Mouse (Mus musculus) limb, embryonic 13.5 days (tissue): Measurements from ENCODE around the gene Ap1ar. TPM values are rescaled to one million over a fixed set of nuclear protein-coding genes. Genes with fewer than 3 reads are reported as not detected.

ENCODE experiments used
- ATAC-seq: fragments of 200-750 bp; cut with Nextera tagmentation; 2 replicates; pipeline ENCODE4 v1.8.0; 2017; ENCODE audit warnings: low read depth, moderate number of reproducible peaks, moderate TSS enrichment; ENCODE audit not compliant: low FRiP score
- H3K27ac ChIP-seq: fragments of 300-500 bp; sonication (generic); 2 replicates; pipeline ENCODE4 v1.5.1; 2015; ENCODE audit warnings: inconsistent platforms, mild to moderate bottlenecking, moderate library complexity
- H3K27me3 ChIP-seq: fragments of 300-500 bp; sonication (generic); 2 replicates; pipeline ENCODE4 v1.6.1; 2015; ENCODE audit warnings: mild to moderate bottlenecking, inconsistent platforms
- H3K36me3 ChIP-seq: fragments of 300-500 bp; sonication (generic); 2 replicates; pipeline ENCODE4 v1.6.1; 2015; ENCODE audit warnings: inconsistent platforms, mild to moderate bottlenecking, moderate library complexity
- H3K4me1 ChIP-seq: fragments of 300-500 bp; sonication (generic); 2 replicates; pipeline ENCODE4 v1.6.1; 2015; ENCODE audit warnings: inconsistent platforms
- H3K4me2 ChIP-seq: fragments of 300-500 bp; sonication (generic); replicated peaks from 2 replicates; pipeline ENCODE4 v1.6.1; 2015; ENCODE audit warnings: inconsistent platforms, mild to moderate bottlenecking, moderate library complexity
- H3K4me3 ChIP-seq: fragments of 300-500 bp; sonication (generic); 2 replicates; pipeline ENCODE4 v1.5.1; 2015; ENCODE audit warnings: moderate library complexity, mild to moderate bottlenecking, inconsistent platforms
- H3K9ac ChIP-seq: fragments of 300-500 bp; sonication (generic); 2 replicates; pipeline ENCODE4 v1.6.1; 2015; ENCODE audit warnings: mild to moderate bottlenecking, inconsistent platforms
- H3K9me3 ChIP-seq: fragments of 300-500 bp; sonication (generic); 2 replicates; pipeline ENCODE4 v1.6.1; 2016; ENCODE audit warnings: inconsistent platforms
- WGBS: fragments of 180-500 bp; shearing (Covaris S2); methylation state at CpG from one replicate; pipeline ENCODE4 v1.1.7; 2015; 5-methylcytosine and 5-hydroxymethylcytosine counted together
- polyA plus RNA-seq: library from polyadenylated mRNA; unstranded; fragments of >200 nt; fragmentation: Nextera tagmentation; extraction: Ambion mirVana; gene quantifications from 2 replicates; pipeline ENCODE4 v1.2.1, GENCODE M21; 2015

The Ap1ar gene
- polyA plus RNA-seq, result 52.6 and 54.1 TPM in 2 replicates

- Histone ChIP-seq H3K27ac (peak within 1 kb of the TSS; percentile 91), H3K4me2 (peak within 1 kb of the TSS; percentile 84), H3K36me3 (no peaks in the 10 kb centered on the region; the same call in 1 of the 2 replicates), H3K4me3 (peak within 1 kb of the TSS; percentile 89), H3K4me1 (peaks cover 22% of the 10 kb centered on the region), H3K9ac (peak within 1 kb of the TSS; percentile 90), H3K9me3 (no peaks in the 10 kb centered on the region), H3K27me3 (no peaks in the 10 kb centered on the region)
- peak; percentile 97 for ATAC-seq
- WGBS, result under 1% methylated on average over 82 of the region's 89 CpGs
Measured at GRCm38 (mm10) chr3:127837154-127837865, at the start of gene Ap1ar. Ap1ar (minus strand) TSS chr3:127837523.

DNA sequence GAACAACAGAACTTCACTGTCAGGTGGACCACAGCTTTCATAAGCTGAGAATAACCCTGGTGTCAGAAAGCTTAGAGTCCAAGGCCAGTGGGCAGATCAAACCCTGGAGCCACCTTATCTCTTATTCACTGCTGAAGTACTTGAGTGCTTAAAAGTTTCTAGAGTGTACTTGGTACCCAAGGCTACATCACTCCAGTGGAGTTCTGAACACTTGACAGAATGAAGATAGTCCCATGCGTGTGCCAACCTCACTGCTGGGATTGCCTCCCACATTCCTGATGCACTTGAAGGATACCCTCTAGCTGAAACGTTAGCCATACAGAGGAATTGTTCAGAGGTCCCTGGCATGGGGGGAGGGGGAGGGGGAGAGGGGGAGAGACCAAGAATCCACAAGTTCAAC, 44.4 kb upstream of the Ap1ar start:
- Histone ChIP-seq H3K9me3 (no peaks in the 10 kb centered on the region), H3K4me3 (no peak overlapping the region), H3K36me3 (no peaks in the 10 kb centered on the region), H3K27me3 (no peaks in the 10 kb centered on the region), H3K4me1 (peaks cover 6% of the 10 kb centered on the region; the same call in 1 of the 2 replicates), H3K9ac (no peak overlapping the region), H3K27ac (no peak overlapping the region), H3K4me2 (no peak overlapping the region)
- 79% methylated on average over 2 of the region's 2 CpGs for WGBS
- ATAC-seq, result no peak

GRCm38 (mm10) chr3:127879968-127880367, 42.6 kb upstream of the Ap1ar start:
- Histone ChIP-seq H3K4me2 (no peak overlapping the region), H3K9ac (no peak overlapping the region), H3K27ac (no peak overlapping the region), H3K4me3 (no peak overlapping the region), H3K36me3 (no peaks in the 10 kb centered on the region), H3K9me3 (no peaks in the 10 kb centered on the region), H3K4me1 (no peaks in the 10 kb centered on the region), H3K27me3 (no peaks in the 10 kb centered on the region)
- 83% methylated on average over 3 of the region's 3 CpGs for WGBS
- no peak for ATAC-seq

DNA sequence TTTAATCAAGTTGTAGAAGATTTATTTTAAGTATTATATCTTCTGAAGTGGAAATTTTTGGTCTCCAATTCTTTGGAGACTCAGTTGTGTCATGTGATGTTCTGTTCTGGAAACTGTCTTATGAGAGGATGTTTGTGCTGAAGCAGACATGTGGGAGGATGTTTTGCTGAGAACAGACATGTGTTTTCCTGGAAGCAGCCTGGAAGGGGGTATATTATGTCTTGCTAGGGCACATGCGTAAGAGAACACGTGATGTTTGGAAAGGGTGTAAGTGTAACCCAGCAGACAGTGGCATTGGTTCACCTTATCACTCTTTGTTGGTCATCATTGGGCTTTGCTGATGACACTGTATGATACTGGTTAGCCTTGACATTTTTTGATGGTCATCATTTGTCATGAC, 38.2 kb upstream of the Ap1ar start:
- H3K9ac ChIP-seq, result no peak overlapping the region
- 0 out of 2 replicates have a peak, but pooled peaks cover 4% of the 10 kb centered on the region for H3K4me1 ChIP-seq

DNA sequence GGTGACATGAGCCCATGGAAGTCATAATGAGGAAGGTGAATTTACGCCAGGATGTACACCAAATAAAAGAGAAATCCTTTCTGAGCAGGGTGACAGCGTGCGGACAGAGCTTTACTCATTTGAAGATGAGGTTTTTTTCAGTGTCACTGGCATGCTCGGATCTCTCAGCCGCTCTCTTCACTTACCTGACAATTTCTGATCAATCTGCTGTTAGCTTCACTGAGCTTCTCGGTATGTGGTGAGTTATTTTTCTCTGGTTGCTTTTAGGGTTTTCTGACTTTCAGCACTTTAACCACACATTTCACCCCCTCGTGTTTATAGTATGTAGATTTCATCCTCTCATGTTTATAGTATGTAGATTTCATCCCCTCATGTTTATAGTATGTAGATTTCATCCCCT, 37.7 kb upstream of the Ap1ar start:
- Histone ChIP-seq H3K27ac (no peak overlapping the region), H3K27me3 (no peaks in the 10 kb centered on the region), H3K9me3 (no peaks in the 10 kb centered on the region), H3K4me1 (0 out of 2 replicates have a peak, but pooled peaks cover 4% of the 10 kb centered on the region), H3K9ac (no peak overlapping the region), H3K36me3 (no peaks in the 10 kb centered on the region), H3K4me2 (no peak overlapping the region), H3K4me3 (no peak overlapping the region)
- WGBS, result 80% methylated on average over 7 of the region's 7 CpGs
- no peak for ATAC-seq

More for the DNA sequence above, 38.2 kb upstream of the Ap1ar start:
- no peak for ATAC-seq
- Histone ChIP-seq H3K27me3 (no peaks in the 10 kb centered on the region), H3K4me2 (no peak overlapping the region), H3K9me3 (no peaks in the 10 kb centered on the region), H3K36me3 (no peaks in the 10 kb centered on the region), H3K27ac (no peak overlapping the region), H3K4me3 (no peak overlapping the region)
- 92% methylated on average over 2 of the region's 2 CpGs for WGBS

- Histone ChIP-seq H3K4me2 (no peak overlapping the region), H3K4me1 (0 out of 2 replicates have a peak, but pooled peaks cover 4% of the 10 kb centered on the region), H3K36me3 (no peaks in the 10 kb centered on the region), H3K27ac (no peak overlapping the region), H3K4me3 (no peak overlapping the region), H3K9ac (no peak overlapping the region), H3K9me3 (no peaks in the 10 kb centered on the region), H3K27me3 (no peaks in the 10 kb centered on the region)
- 46% methylated on average over 4 of the region's 4 CpGs for WGBS
- no peak for ATAC-seq
Measured at GRCm38 (mm10) chr3:127874254-127874883, 37.0 kb upstream of the Ap1ar start.

DNA sequence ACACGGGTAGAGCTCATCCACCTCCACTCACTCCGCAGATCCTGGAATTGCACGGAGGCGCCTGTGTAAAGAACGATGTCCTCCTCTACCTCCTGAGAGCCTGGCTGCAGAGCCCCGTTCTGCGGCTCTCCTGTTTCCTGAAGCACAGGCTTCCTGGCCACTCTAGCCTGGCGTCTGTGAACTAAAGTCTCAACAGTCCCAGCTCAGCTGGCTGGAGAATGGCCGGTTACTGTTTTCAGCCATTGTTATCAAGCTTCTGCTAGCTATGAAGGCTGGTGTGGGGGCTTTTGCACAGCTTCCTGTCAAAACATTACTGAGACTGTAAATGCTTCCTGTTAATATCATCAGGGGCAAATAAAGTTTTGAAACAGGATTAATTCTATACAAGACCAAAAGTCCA, 34.3 kb upstream of the Ap1ar start:
- WGBS, result 78% methylated on average over 9 of the region's 9 CpGs
- no peak overlapping the region for H3K4me3 ChIP-seq
- no peak overlapping the region; the same call in 1 of the 2 replicates for H3K27ac ChIP-seq
- H3K36me3 ChIP-seq, result no peaks in the 10 kb centered on the region
- H3K9ac ChIP-seq, result no peak overlapping the region
- ATAC-seq, result no peak
- no peak overlapping the region for H3K4me2 ChIP-seq
- H3K27me3 ChIP-seq, result no peaks in the 10 kb centered on the region
- H3K4me1 ChIP-seq, result 0 out of 2 replicates have a peak, but pooled peaks cover 4% of the 10 kb centered on the region
- H3K9me3 ChIP-seq, result no peaks in the 10 kb centered on the region

DNA sequence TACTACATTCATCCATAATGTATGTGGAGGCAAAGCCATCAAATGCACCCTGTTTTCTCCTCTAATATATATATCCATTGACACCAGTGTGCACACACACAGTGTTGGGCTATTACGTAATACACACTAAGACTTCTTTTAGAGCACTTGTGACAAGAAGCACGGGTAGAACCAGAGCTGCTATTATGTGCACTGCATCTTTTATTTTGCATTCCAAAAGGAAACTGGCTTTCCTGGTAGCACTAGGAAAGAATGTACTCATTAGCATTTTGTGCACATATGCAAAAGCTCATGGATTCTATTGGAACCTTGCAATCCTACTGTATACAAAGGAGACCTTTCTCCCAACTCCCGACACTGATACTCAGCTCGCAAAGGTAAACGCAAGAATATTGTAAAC, 31.6 kb upstream of the Ap1ar start:
- WGBS, result 77% methylated on average over 5 of the region's 5 CpGs
- no peaks in the 10 kb centered on the region for H3K27me3 ChIP-seq
- H3K4me2 ChIP-seq, result no peak overlapping the region
- no peak for ATAC-seq
- no peak overlapping the region for H3K4me3 ChIP-seq
- no peaks in the 10 kb centered on the region for H3K36me3 ChIP-seq
- H3K27ac ChIP-seq, result no peak overlapping the region
- no peak overlapping the region for H3K9ac ChIP-seq
- H3K9me3 ChIP-seq, result no peaks in the 10 kb centered on the region
- 0 out of 2 replicates have a peak, but pooled peaks cover 4% of the 10 kb centered on the region for H3K4me1 ChIP-seq

DNA sequence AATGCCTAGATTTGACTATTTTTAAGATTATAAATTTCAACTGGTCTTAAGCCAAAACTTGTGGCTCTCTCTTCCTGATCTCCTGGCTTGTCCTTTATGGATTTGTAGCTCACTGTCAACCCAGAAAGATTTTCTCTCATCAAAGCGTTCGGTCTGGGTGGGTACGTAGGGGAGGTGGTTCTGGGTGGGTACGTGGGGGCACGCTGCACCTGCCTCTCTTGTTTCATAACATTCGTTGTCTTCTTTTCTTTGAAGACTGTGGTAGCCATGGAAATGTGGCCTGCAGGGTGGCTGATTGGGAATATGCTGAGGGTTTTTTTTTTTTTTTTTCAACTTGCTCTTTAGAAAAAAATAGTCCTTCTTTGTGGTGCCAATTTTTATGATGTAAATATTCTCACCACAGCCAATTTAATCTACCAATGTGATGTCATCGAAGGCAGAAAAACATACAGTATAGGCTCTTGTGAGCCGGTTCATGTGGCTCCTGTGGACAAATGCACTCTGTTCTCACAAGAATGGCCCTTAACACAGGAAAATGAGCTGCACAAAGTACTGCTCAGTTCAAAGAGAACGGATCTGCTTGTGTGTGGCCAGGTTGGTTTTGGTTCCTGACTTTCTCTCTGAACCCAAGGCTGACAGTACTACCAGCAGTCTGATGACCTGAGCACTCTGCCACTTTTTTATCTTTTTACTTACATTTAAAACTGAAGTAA, 30.9 kb upstream of the Ap1ar start:
- H3K4me2 ChIP-seq, result no peak overlapping the region
- no peak for ATAC-seq
- H3K4me3 ChIP-seq, result no peak overlapping the region
- H3K4me1 ChIP-seq, result 0 out of 2 replicates have a peak, but pooled peaks cover 4% of the 10 kb centered on the region
- no peaks in the 10 kb centered on the region for H3K27me3 ChIP-seq
- no peak overlapping the region for H3K27ac ChIP-seq
- H3K36me3 ChIP-seq, result no peaks in the 10 kb centered on the region
- WGBS, result 82% methylated on average over 9 of the region's 9 CpGs
- H3K9ac ChIP-seq, result no peak overlapping the region
- no peaks in the 10 kb centered on the region for H3K9me3 ChIP-seq

- no peaks in the 10 kb centered on the region for H3K4me1 ChIP-seq
- 39% methylated on average over 2 of the region's 2 CpGs for WGBS
Measured at GRCm38 (mm10) chr3:127864242-127864641, 26.9 kb upstream of the Ap1ar start.

GRCm38 (mm10) chr3:127863571-127863970, 26.2 kb upstream of the Ap1ar start:
- no peak overlapping the region for H3K4me3 ChIP-seq
- no peak overlapping the region for H3K27ac ChIP-seq
- H3K36me3 ChIP-seq, result no peaks in the 10 kb centered on the region
- no peaks in the 10 kb centered on the region for H3K9me3 ChIP-seq
- H3K4me1 ChIP-seq, result no peaks in the 10 kb centered on the region
- H3K9ac ChIP-seq, result no peak overlapping the region
- H3K4me2 ChIP-seq, result no peak overlapping the region
- no peak for ATAC-seq
- no peaks in the 10 kb centered on the region for H3K27me3 ChIP-seq
- 71% methylated on average over 3 of the region's 3 CpGs for WGBS

More at GRCm38 (mm10) chr3:127864242-127864641, 26.9 kb upstream of the Ap1ar start:
- H3K36me3 ChIP-seq, result no peaks in the 10 kb centered on the region
- no peak overlapping the region for H3K27ac ChIP-seq
- ATAC-seq, result no peak
- H3K4me2 ChIP-seq, result no peak overlapping the region
- no peaks in the 10 kb centered on the region for H3K9me3 ChIP-seq
- H3K4me3 ChIP-seq, result no peak overlapping the region
- H3K9ac ChIP-seq, result no peak overlapping the region
- H3K27me3 ChIP-seq, result no peaks in the 10 kb centered on the region

DNA sequence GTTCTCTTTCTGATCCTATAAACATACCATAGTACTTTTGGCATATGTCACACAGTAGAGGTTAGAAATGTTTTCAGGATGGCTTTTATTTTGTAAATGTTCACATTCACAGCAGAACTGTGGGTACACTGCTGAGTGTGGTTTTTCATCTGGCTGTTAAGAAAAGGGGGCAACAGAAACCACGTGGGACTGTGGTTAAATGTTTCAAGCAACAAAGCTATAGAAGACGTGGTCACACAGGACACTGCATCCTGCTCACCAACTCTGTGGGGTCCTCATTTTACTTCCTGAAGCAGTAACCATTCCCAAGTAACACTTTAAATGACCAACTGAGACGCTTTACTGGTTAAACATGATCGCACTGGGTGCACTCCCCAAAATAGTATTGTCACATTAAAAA, 25.2 kb upstream of the Ap1ar start:
- Histone ChIP-seq H3K9ac (no peak overlapping the region), H3K4me1 (no peaks in the 10 kb centered on the region), H3K36me3 (no peaks in the 10 kb centered on the region), H3K9me3 (no peaks in the 10 kb centered on the region), H3K4me2 (no peak overlapping the region), H3K4me3 (no peak overlapping the region), H3K27ac (no peak overlapping the region), H3K27me3 (no peaks in the 10 kb centered on the region)
- ATAC-seq, result no peak
- WGBS, result 71% methylated on average over 4 of the region's 4 CpGs
